Mouse (Mus musculus): ENCODE results near the gene Zswim7. TPM values are rescaled to one million over a fixed set of nuclear protein-coding genes. Genes with fewer than 3 reads are reported as not detected.

Gene Zswim7
- polyA plus RNA-seq, 1 experiment from 2014 or later = 19.2 TPM

- no peak for ATAC-seq (ENCODE audit: low FRiP score)
- H3K27me3 ChIP-seq (ENCODE audit: control insufficient read depth, insufficient read depth, low read length) = no peaks in the 10 kb centered on the region
- no peak overlapping the region for H3K27ac ChIP-seq (ENCODE audit: low read depth, low read length)
- H3K4me1 ChIP-seq (replicated peaks; ENCODE audit: control insufficient read depth, insufficient read depth, low read length) = peaks cover 7% of the 10 kb centered on the region; the same call in 1 of the 2 replicates
- no peak overlapping the region for H3K4me3 ChIP-seq (ENCODE audit: low read depth, low read length)
- no peak overlapping the region for H3K9ac ChIP-seq (ENCODE audit: low read depth, low read length)
- WGBS = 82% methylated on average over 8 of the region's 8 CpGs
- no peaks in the 10 kb centered on the region for H3K36me3 ChIP-seq (ENCODE audit: control insufficient read depth, insufficient read depth, low read length)
- no peak for DNase-seq (ENCODE audit: low spot score)
- no peak overlapping the region for H3K4me2 ChIP-seq (replicated peaks; ENCODE audit: low read depth, low read length)
- H3K9me3 ChIP-seq (ENCODE audit: control insufficient read depth, low read length) = no peaks in the 10 kb centered on the region
These were observed 12.8 kb downstream of the Zswim7 start for GRCm38 (mm10) chr11:62268381-62268780.

- no peak overlapping the region for H3K4me2 ChIP-seq (replicated peaks; ENCODE audit: low read depth, low read length)
- H3K9me3 ChIP-seq (ENCODE audit: control insufficient read depth, low read length) = no peaks in the 10 kb centered on the region
- no peak overlapping the region for H3K27ac ChIP-seq (ENCODE audit: low read depth, low read length)
- no peak overlapping the region; the same call in 1 of the 2 replicates for H3K9ac ChIP-seq (ENCODE audit: low read depth, low read length)
- 46% methylated on average over 17 of the region's 17 CpGs for WGBS
- H3K4me1 ChIP-seq (replicated peaks; ENCODE audit: control insufficient read depth, insufficient read depth, low read length) = peaks cover 7% of the 10 kb centered on the region; the same call in 1 of the 2 replicates
- ATAC-seq (ENCODE audit: low FRiP score) (no peak), DNase-seq (ENCODE audit: low spot score) (peak; percentile 35)
- no peaks in the 10 kb centered on the region for H3K36me3 ChIP-seq (ENCODE audit: control insufficient read depth, insufficient read depth, low read length)
- no peak overlapping the region for H3K4me3 ChIP-seq (ENCODE audit: low read depth, low read length)
- H3K27me3 ChIP-seq (ENCODE audit: control insufficient read depth, insufficient read depth, low read length) = no peaks in the 10 kb centered on the region
These were observed 14.5 kb downstream of the Zswim7 start for GRCm38 (mm10) chr11:62266466-62267214.

GRCm38 (mm10) chr11:62265642-62266041, 15.5 kb downstream of the Zswim7 start:
- H3K9ac ChIP-seq (ENCODE audit: low read depth, low read length) = no peak overlapping the region
- H3K4me2 ChIP-seq (replicated peaks; ENCODE audit: low read depth, low read length) = no peak overlapping the region
- DNase-seq (ENCODE audit: low spot score) (no peak), ATAC-seq (ENCODE audit: low FRiP score) (no peak)
- peaks cover 7% of the 10 kb centered on the region; the same call in 1 of the 2 replicates for H3K4me1 ChIP-seq (replicated peaks; ENCODE audit: control insufficient read depth, insufficient read depth, low read length)
- H3K27me3 ChIP-seq (ENCODE audit: control insufficient read depth, insufficient read depth, low read length) = no peaks in the 10 kb centered on the region
- no peak overlapping the region for H3K4me3 ChIP-seq (ENCODE audit: low read depth, low read length)
- 55% methylated on average over 7 of the region's 7 CpGs for WGBS
- peak overlapping the region; percentile 32; the same call in 1 of the 2 replicates for H3K27ac ChIP-seq (ENCODE audit: low read depth, low read length)
- no peaks in the 10 kb centered on the region for H3K9me3 ChIP-seq (ENCODE audit: control insufficient read depth, low read length)
- H3K36me3 ChIP-seq (ENCODE audit: control insufficient read depth, insufficient read depth, low read length) = no peaks in the 10 kb centered on the region

GRCm38 (mm10) chr11:62264018-62264417, 17.2 kb downstream of the Zswim7 start:
- DNase-seq (ENCODE audit: low spot score) = no peak
- H3K4me3 ChIP-seq (ENCODE audit: low read depth, low read length) = no peak overlapping the region
- no peaks in the 10 kb centered on the region for H3K9me3 ChIP-seq (ENCODE audit: control insufficient read depth, low read length)
- no peak for ATAC-seq (ENCODE audit: low FRiP score)
- no peaks in the 10 kb centered on the region for H3K27me3 ChIP-seq (ENCODE audit: control insufficient read depth, insufficient read depth, low read length)
- H3K4me1 ChIP-seq (replicated peaks; ENCODE audit: control insufficient read depth, insufficient read depth, low read length) = peaks cover 7% of the 10 kb centered on the region; the same call in 1 of the 2 replicates
- no peaks in the 10 kb centered on the region for H3K36me3 ChIP-seq (ENCODE audit: control insufficient read depth, insufficient read depth, low read length)
- 78% methylated on average over 7 of the region's 7 CpGs for WGBS
- H3K9ac ChIP-seq (ENCODE audit: low read depth, low read length) = no peak overlapping the region
- no peak overlapping the region for H3K4me2 ChIP-seq (replicated peaks; ENCODE audit: low read depth, low read length)
- no peak overlapping the region for H3K27ac ChIP-seq (ENCODE audit: low read depth, low read length)

- no peak overlapping the region for H3K27ac ChIP-seq (ENCODE audit: low read depth, low read length)
- no peak overlapping the region for H3K4me3 ChIP-seq (ENCODE audit: low read depth, low read length)
- H3K36me3 ChIP-seq (ENCODE audit: control insufficient read depth, insufficient read depth, low read length) = no peaks in the 10 kb centered on the region
- DNase-seq (ENCODE audit: low spot score) (no peak), ATAC-seq (ENCODE audit: low FRiP score) (no peak)
- no peak overlapping the region for H3K4me2 ChIP-seq (replicated peaks; ENCODE audit: low read depth, low read length)
- H3K9me3 ChIP-seq (ENCODE audit: control insufficient read depth, low read length) = no peaks in the 10 kb centered on the region
- H3K4me1 ChIP-seq (replicated peaks; ENCODE audit: control insufficient read depth, insufficient read depth, low read length) = peaks cover 7% of the 10 kb centered on the region; the same call in 1 of the 2 replicates
- no peaks in the 10 kb centered on the region for H3K27me3 ChIP-seq (ENCODE audit: control insufficient read depth, insufficient read depth, low read length)
- H3K9ac ChIP-seq (ENCODE audit: low read depth, low read length) = no peak overlapping the region
- WGBS = 80% methylated on average over 7 of the region's 7 CpGs
These were observed 17.6 kb downstream of the Zswim7 start for GRCm38 (mm10) chr11:62263599-62263998.

DNA sequence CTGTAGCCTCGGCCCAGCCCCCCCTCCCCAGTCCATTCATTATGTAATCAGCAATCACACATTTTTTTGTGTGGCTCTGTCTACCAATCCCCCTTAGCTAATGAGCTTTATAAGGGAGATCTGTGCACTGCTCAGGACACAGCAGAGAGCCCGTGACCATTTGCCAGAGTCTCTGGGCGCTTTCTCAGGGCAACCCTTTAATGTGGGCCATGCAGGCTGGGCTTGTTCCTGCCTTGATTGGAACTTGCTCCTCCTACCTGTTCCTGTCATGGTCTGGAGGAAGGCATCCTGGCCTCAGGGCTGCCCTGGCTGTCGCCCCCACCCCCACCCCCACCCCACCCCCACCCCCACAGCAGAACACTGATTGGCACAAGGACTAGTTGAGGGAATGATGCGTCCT, 22.0 kb downstream of the Zswim7 start:
- H3K27me3 ChIP-seq (ENCODE audit: control insufficient read depth, insufficient read depth, low read length) = no peaks in the 10 kb centered on the region
- H3K9me3 ChIP-seq (ENCODE audit: control insufficient read depth, low read length) = no peaks in the 10 kb centered on the region
- ATAC-seq (ENCODE audit: low FRiP score) = no peak
- H3K4me3 ChIP-seq (ENCODE audit: low read depth, low read length) = no peak overlapping the region
- 63% methylated on average over 5 of the region's 5 CpGs for WGBS
- no peak overlapping the region for H3K27ac ChIP-seq (ENCODE audit: low read depth, low read length)
- H3K4me1 ChIP-seq (replicated peaks; ENCODE audit: control insufficient read depth, insufficient read depth, low read length) = no peaks in the 10 kb centered on the region
- H3K9ac ChIP-seq (ENCODE audit: low read depth, low read length) = no peak overlapping the region
- H3K36me3 ChIP-seq (ENCODE audit: control insufficient read depth, insufficient read depth, low read length) = no peaks in the 10 kb centered on the region
- no peak for DNase-seq (ENCODE audit: low spot score)
- no peak overlapping the region for H3K4me2 ChIP-seq (replicated peaks; ENCODE audit: low read depth, low read length)

DNA sequence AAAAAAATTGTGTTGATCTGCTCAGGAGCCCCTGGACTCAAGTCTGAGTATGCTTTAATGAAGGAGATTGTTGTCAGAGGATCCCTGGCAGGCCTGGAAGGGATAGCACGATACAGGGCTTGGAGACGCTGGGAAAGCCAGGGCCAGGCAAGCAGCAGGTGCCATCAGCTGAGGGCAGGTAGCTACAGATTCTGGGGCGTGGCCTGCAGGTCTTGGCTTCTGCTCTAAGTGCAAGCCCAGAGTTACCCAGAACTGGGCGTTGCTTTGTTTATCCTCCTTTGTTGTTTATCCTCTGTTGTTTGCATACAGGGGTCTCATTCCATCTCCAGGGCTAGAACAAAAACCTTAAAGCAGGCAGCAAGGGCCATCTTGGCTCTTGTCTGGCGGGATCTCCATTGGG, 27.8 kb downstream of the Zswim7 start:
- 85% methylated on average over 5 of the region's 5 CpGs for whole genome bisulfite sequencing
- H3K27me3 ChIP-seq (ENCODE audit: control insufficient read depth, insufficient read depth, low read length) = peaks cover 19% of the 10 kb centered on the region

DNA sequence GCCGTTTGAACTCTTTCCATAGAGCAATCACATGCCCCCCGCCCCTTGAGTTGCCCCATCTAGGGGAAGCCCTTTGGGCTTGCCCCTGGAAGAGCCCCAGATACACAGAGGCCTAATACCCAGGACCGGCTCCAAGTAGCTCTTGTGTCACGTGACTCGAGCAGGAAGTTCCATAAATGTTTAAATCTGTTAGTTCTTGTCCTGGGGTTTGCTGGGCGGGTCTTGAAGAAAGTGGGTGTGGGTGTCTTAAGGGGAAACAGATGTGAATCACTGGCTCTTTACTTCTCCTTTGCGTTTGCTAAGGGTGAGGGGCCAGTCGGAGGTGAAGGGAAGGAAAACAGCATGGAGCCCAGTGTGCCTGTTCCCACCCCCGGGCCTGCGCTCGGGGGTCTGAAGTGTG, 30.1 kb downstream of the Zswim7 start:
- no peak for ATAC-seq (ENCODE audit: low FRiP score)
- Histone ChIP-seq H3K9ac (ENCODE audit: low read depth, low read length) (no peak overlapping the region), H3K4me3 (ENCODE audit: low read depth, low read length) (no peak overlapping the region), H3K36me3 (ENCODE audit: control insufficient read depth, insufficient read depth, low read length) (no peaks in the 10 kb centered on the region), H3K9me3 (ENCODE audit: control insufficient read depth, low read length) (no peaks in the 10 kb centered on the region), H3K27me3 (ENCODE audit: control insufficient read depth, insufficient read depth, low read length) (peaks cover 22% of the 10 kb centered on the region), H3K4me2 (replicated peaks; ENCODE audit: low read depth, low read length) (no peak overlapping the region; the same call in 1 of the 2 replicates), H3K4me1 (replicated peaks; ENCODE audit: control insufficient read depth, insufficient read depth, low read length) (peaks cover 8% of the 10 kb centered on the region; the same call in 1 of the 2 replicates), H3K27ac (ENCODE audit: low read depth, low read length) (no peak overlapping the region)
- DNase-seq (ENCODE audit: low spot score) = peak; percentile 20
- 69% methylated on average over 11 of the region's 11 CpGs for WGBS

More for the DNA sequence above, 27.8 kb downstream of the Zswim7 start:
- H3K9me3 ChIP-seq (ENCODE audit: control insufficient read depth, low read length) = no peaks in the 10 kb centered on the region
- no peak overlapping the region for H3K9ac ChIP-seq (ENCODE audit: low read depth, low read length)
- no peak overlapping the region for H3K4me3 ChIP-seq (ENCODE audit: low read depth, low read length)
- no peak overlapping the region for H3K27ac ChIP-seq (ENCODE audit: low read depth, low read length)
- ATAC-seq (ENCODE audit: low FRiP score) = no peak
- H3K4me2 ChIP-seq (replicated peaks; ENCODE audit: low read depth, low read length) = no peak overlapping the region
- no peak for DNase-seq (ENCODE audit: low spot score)
- H3K4me1 ChIP-seq (replicated peaks; ENCODE audit: control insufficient read depth, insufficient read depth, low read length) = peaks cover 8% of the 10 kb centered on the region; the same call in 1 of the 2 replicates
- H3K36me3 ChIP-seq (ENCODE audit: control insufficient read depth, insufficient read depth, low read length) = no peaks in the 10 kb centered on the region

All from hindbrain, embryonic 11.5 days (tissue).